Mouse (Mus musculus) layer of hippocampus, postnatal 25 days (tissue): ENCODE measurements around the gene Mlst8. TPM values are rescaled to one million over a fixed set of nuclear protein-coding genes. Genes with fewer than 3 reads are reported as not detected.

ENCODE experiments used
- DNase-seq, 2 experiments: peaks; one replicate each; pipeline ENCODE4 v3.0.0; 2022; ENCODE audit warnings: mixed read lengths in 2 of 2, low spot score in 1 of 2; ENCODE audit errors: extremely low spot score in 1 of 2
- total RNA-seq, 2 experiments: library from RNA; stranded (reverse); gene quantifications; 2 replicates each; pipeline ENCODE4 v1.2.3; 2021

Gene Mlst8
- total RNA-seq = 10 to 100 TPM; 38.1 to 40.1 TPM

DNA sequence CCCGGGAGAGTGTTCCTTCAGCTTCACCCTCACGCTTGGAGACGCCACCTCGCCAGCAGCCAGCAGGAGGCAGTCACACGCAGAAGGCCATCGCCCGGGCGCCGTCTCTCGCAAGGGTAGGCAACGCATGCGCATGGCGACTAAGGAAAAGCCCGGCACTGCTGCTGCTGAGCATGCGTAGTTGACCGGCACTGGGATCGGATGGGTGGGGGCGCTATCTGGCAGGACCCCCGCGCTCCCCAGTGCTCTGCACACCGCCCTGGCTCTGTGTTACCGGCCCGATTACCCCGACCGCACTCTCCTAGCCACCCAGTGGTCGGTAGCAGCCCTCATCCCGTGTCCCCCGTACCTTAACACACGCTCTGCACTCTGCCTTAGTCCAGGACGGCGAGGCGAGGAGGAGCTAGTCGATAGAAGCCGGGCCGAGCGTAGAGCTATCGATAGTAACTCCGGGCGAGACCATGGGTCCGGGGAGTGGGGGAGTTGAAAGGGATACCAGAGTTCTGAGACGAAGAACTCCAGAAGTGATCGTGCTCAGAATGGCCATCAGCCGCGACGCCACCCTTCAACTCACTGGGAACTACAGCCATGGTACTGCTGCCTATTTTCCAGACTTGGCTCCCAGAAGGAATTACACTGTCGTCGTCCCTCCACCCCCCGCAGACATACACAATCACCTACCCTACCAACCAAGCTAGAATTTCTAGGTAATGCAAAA lies at the start of gene Mlst8:
Mlst8 (minus strand) TSS at position 416 of the 718 bp plus-strand sequence.
- DNase-seq = peak; percentile 98 to 99

GRCm38 (mm10) chr17:24528560-24528918 lies 49.7 kb upstream of the Mlst8 start:
- no peak for DNase-seq

DNA sequence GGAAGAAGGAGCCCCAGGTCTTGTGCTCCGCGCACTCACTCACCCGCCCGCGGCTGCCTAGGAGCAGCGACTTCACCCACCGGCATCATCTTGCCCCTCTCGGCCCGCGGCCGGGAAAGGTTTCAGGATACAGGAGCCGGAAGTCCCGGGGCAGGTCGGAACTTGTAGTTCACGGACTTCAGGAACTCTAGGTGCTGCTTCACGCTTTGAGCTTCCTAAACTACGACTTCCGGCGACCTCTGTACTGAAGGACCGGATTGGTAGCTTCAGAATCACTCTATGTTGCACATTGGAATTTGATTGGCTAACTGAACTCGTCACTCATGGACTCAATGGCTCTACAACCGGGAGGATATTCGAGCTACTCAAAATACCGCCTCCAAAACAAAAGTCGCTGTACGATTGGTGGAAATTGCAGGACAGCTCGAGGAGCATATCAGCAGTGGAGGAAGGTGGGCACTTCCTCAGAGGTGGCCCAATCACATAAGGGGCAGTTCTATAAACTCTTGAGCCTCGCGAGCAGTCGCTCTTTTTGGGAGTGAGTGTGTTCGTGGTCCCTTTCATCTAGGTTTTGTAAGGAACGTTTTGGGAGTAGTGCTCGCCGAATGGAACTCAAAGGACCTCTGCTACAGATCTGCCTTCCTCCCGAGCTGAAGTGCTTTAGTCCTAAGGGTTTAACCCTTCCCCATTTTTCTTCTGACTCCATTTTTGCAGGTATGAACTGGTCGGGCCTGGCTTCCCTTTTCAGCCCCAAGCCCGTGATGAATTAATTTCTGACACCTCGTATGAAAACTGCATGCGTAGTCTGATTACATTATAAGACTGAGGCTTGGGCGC lies 49.1 kb upstream of the Mlst8 start, which contains the start of gene Traf7:
Traf7 (minus strand) TSS at position 216 of the 837 bp plus-strand sequence.
- peak; percentile 75 to 77 for DNase-seq

DNA sequence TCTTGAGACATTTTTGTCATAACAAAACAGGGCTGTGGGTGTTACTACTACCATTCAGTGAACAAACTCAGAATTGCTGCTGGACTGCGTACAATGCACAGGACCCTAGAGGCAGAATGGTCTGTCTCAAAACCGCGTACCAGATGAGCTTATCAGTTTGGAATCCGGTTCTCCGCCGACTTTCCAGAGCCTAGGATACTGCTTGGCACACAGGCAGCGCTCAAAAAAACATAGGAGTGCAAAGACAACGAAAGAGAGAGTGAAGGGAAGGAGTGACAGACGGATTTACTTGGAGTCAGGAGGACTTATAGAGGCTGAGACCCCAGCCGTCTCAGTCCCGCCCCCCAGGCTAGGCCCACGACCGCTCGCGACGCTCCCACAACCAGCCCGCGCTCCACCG lies 48.4 kb upstream of the Mlst8 start:
- DNase-seq = no peak

DNA sequence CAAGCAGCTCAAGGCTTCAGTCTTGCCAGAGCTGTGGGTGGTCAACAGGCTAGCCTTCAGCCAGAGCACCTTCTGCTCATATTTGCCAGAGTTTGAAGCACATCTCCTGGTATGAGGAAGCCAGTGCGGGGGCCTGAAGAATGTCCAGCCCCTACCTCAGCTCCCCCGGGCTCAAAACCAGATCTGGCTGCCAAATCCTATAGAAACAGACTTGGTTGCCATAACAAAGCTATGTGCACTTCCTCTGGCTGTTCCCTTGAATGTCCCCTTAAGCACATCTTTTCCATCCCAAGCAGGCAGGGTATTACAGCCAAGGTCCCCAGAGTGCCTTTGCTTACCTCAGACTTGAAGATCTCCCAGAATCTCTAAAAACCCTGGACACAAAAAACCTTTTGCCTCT lies 45.9 kb upstream of the Mlst8 start:
- no peak for DNase-seq

GRCm38 (mm10) chr17:24520450-24520849 lies 41.6 kb upstream of the Mlst8 start:
- no peak for DNase-seq

GRCm38 (mm10) chr17:24514270-24515257 lies 35.7 kb upstream of the Mlst8 start:
- DNase-seq = no peak

- DNase-seq = peak in 1 of 2 experiments; percentile 75
These were observed 34.7 kb upstream of the Mlst8 start for GRCm38 (mm10) chr17:24513609-24514008.

DNA sequence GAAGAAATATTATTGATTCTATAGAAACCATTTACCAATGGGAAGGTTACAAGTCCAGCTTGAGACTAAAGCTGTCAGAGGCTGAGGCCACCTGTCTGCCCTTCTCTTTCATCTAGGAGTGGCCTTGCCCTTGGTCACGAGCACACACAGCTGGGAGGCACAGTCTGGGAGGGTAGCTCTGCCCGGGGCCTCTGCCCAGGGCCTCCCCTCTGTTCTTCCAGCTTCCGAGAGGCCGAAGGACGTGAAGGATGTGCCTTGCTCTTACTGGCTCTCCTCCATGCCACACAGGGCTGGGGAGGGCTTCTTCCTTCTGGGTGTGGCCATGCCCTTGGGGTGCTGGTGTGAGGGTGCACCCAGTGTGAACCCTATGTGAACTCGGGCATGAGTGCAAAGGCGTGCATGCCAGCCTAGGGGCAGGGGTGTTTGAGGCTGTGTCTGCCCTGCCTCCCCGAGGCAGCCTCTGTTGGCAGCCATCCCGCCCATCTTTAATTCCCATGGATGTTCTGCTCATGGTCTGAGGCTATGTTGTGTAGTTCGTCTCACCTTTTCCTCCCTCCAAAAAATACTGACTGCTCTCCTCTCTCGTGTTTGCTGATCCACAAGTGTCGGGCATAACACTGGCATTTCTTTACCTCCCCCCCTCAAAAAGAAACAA lies 29.1 kb upstream of the Mlst8 start:
- no peak for DNase-seq

- no peak for DNase-seq
These were observed 28.3 kb upstream of the Mlst8 start for GRCm38 (mm10) chr17:24507129-24507664.

- DNase-seq = no peak
These were observed 27.6 kb upstream of the Mlst8 start for GRCm38 (mm10) chr17:24506332-24507070.

DNA sequence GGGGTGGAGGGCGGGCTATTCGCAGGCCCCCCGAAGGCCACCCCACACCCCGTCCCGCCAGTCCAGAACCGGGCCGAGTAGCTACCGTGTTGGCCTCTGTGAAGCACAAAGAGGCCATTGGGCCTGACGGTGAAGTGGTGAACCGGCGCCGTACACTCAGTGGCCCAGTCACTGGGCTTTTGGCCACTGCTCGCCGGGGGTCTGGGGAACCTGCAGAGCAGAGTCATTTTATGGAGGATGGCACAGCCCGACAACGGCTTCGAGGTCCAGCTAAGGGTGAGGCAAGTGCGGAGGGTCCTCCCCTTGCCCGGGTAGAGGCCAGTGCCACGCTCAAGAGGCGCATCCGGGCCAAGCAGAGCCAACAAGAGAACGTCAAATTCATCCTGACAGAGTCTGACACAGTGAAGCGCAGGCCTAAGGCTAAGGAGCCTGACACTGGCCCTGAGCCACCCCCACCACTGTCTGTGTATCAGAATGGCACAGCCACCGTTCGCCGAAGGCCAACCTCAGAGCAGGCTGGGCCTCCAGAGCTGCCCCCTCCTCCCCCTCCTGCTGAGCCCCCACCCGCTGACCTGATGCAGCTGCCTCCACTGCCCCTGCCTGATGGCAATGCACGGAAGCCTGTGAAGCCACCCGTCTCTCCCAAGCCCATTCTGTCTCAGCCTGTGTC lies 26.5 kb upstream of the Mlst8 start:
- no peak for DNase-seq

GRCm38 (mm10) chr17:24504085-24504484 lies 25.2 kb upstream of the Mlst8 start:
- DNase-seq = no peak

DNA sequence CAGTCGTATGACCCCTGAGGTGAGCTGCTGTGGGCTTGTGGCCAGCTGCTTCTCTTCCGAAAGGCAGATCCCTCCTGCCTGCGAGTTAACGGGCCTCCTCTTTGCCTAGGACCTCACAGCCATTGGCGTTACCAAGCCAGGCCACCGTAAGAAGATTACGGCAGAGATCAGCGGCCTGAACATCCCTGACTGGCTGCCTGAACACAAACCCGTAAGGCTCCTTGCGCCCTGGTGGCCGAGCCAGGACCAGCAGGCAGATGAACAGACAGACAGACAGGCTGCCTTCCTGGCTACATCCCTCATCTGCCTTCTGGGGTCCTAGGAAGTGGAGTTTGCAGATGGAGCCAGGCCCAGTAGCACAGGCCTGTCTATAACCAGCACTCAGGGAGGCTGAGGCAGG lies 23.3 kb upstream of the Mlst8 start:
- no peak for DNase-seq

GRCm38 (mm10) chr17:24496026-24496425 lies 17.1 kb upstream of the Mlst8 start:
- no peak for DNase-seq

DNA sequence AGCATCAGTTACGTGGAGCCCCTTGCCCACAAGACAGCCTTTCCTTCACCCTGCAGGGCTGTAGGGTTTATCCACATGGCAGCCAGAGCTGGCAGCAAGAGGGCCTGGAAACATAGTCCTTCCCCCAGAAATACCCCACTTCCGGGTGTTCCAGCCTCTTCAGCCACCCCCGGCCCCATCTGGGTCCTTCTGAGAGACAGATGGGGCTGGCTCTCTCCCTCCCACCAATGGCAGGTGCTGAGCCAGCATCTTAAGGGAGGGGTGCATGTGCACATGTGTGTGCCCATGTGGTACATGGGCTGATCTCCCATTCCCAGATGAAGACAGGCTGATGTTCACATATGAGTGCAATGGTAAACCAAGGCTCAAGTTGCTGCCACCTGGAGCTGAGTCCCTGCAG lies 16.6 kb upstream of the Mlst8 start:
- no peak for DNase-seq

DNA sequence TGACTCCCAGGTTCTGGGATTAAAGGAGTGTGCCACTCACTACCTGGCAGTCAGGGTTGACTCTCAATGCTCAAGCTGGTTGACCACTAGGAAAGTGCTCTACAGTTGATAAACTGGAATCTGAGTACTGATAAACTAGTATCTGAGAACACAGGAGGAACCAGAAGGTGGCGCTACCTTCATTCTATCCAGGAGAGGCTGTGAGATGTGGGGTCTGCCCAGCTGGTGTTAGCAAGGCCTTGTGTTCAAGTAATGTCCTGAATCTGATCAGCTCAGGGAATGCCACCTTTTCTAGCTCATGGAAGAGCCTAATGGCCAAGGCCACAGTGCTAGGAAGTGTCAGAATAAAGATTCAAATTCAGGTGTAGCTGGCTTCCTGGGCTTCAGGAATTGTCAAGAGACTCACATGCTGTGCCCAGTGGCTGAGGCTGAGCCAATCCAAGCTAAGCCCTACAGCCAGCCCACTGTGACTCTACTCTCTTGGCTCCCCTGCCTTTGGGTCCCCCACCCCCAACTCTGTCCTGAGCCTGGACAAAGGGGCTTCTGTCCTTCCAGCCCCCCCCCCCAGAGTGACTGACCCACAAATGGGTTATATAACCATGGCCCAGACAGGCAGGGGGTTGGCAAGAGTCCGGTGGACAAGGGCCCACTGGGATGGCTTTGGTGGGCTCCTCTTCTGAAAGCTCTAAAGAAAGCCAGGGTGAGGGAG lies 15.9 kb upstream of the Mlst8 start:
- DNase-seq = peak in 1 of 2 experiments; percentile 70

- DNase-seq = no peak
These were observed 11.5 kb upstream of the Mlst8 start for GRCm38 (mm10) chr17:24490399-24490798.
